Mouse (Mus musculus) erythroid progenitor cell, adult 5-6 weeks (primary cell): ENCODE results near the gene Usp7. TPM values are rescaled to one million over a fixed set of nuclear protein-coding genes. Genes with fewer than 3 reads are reported as not detected.
A peak's percentile ranks its signal among the peaks of the same experiment; 100 is the strongest.
"Not testable (repeated sequence)": the region's sequence is repeated elsewhere in the genome, so short reads cannot be mapped to it uniquely, and the experiment has no call there.

Source experiments
- ATAC-seq: replicated peaks from 2 replicates; pipeline ENCODE4 v1.8.0; 2016; ENCODE audit warnings: moderate number of reproducible peaks, mild to moderate bottlenecking, moderate TSS enrichment, inconsistent platforms; ENCODE audit not compliant: poor library complexity, low FRiP score, severe bottlenecking
- total RNA-seq, 2 experiments: library from RNA; stranded (forward) in 1 of 2; stranded (reverse) in 1 of 2; fragments of 150-400 nt in 1 of 2; fragments of 186-747, 209-891 nt in 1 of 2; gene quantifications; 2 replicates each; pipeline versions ENCODE4 v1.2.3 to v1.2.4; 2015 to 2017; ENCODE audit warnings: low replicate concordance in 2 of 2

Usp7 gene
- total RNA-seq, 2 experiments from 2014 or later, result 897 to 1,089 TPM

- no peak for ATAC-seq
Measured at GRCm38 (mm10) chr16:8758979-8759378, 33.1 kb downstream of the Usp7 start.

DNA sequence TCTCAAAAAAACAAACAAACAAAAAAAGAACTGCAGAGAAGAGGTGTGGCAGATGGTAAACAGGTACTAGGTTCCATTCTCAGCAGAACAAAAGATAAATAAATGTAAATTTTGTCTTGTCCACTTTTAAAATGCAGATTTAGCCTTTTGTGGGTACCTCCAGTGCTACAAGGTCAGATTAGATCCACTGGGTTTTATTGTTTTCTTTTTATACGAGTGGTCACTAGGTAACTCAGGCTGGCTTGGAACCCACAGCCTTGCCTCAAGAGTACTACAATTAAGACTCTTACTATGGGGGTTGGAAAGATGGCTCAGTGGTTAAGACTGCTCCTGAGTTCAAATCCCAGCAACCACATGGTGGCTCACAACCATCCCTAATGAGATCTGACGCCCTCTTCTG, 33.9 kb downstream of the Usp7 start:
- ATAC-seq, result no peak

- ATAC-seq, result not testable (repeated sequence)
Measured at GRCm38 (mm10) chr16:8757586-8757985, 34.5 kb downstream of the Usp7 start.

DNA sequence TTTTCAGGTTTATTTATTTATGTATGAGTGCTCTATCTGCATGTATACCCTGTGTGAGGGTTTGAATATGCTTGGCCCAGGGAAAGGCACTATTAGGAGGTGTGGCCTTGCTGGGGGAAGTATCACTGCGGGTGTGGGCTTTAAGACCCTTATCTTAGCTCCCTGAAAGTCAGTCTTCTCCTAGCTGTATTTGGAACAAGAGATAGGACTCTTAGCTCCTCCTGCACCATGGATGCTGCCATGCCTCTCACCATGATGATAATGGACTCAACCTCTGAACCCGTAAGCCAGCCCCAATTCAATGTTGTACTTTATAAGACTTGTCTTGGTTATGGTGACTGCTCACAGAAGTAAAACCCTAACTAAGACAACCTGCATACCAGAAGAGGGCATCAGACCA, 39.8 kb downstream of the Usp7 start:
- peak; percentile 81 for ATAC-seq

- ATAC-seq, result peak; percentile 79
Measured at GRCm38 (mm10) chr16:8751555-8752235, 40.4 kb downstream of the Usp7 start.

DNA sequence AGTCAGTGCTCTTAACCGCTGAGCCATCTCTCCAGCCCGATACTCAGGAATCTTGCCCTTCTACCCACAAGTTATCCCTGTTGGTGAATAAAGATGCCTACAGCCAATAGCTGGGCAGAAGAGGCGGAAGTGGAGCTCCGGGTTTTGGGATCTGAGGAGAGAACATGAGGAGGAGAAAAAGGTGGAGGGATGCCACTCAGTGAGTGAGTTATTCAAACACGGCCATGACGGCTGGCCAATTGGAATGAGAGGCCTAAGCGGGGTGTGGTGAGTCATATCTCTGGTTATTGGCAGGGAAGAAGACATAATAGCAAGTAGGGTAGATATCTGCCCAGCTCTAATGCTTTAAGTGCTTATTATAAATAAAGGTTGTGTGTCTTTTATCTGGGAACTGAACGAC, 43.2 kb downstream of the Usp7 start:
- ATAC-seq, result no peak

- ATAC-seq, result peak; percentile 36; the same call in 1 of the 2 replicates
Measured at GRCm38 (mm10) chr16:8748175-8748846, 43.8 kb downstream of the Usp7 start.

DNA sequence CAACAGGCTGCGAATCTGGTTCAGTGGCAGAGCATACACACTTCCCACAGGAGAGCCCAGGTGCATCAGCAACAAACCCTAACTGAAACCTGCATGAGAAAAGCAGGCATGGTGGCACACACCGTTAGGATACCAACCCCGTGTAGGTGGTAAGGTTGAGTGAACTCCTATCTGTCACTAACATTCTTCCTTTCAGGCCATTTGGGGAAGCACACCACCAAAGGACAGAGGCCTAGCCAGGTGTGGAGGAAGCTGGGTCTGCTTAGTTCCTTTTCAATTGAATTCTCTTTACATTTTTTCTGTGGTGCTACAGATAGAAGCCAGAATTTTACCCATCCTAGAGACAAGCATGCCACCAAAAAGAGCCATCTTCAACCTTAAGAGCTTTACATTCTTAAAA, 44.3 kb downstream of the Usp7 start:
- no peak for ATAC-seq

DNA sequence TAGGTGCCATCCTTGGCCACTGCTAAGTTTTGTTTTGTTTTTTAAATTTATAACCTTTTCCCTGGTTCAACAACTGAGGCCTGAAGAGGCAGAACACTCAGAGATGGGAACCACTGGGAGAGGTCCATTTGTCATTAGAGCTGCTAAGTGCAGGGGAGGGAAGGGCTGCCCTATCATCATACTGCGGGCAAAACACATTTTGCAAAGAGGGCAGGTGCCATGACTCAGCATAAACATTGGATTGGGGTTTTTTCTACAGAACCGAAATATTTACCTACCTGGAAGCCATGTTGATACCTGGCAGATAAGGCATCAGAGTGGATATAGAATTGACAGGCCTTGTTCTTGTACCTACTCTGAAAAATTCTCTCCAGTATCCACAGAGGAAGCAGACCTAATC, 45.6 kb downstream of the Usp7 start:
- ATAC-seq, result peak; percentile 82

DNA sequence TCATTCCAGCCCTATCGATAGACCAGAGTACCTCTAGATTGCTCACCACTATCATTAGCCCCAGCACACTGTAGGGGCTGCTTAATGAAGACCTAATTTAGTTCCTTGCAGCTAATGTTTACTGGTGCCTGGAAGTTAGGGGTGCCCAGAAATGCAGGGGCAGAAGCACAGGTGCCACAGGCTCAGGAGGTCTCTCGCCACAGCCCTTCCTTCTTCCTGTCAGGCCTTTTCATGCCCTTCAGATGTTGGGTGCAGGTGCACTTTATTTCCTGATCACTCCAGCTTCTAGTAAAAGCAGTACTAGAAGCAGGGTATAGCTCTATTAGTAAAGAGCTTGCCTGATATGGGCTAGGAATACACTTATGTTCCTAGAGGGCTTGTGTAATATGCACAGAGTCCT, 46.4 kb downstream of the Usp7 start:
- ATAC-seq, result no peak

GRCm38 (mm10) chr16:8743989-8744388, 48.1 kb downstream of the Usp7 start:
- ATAC-seq, result peak; percentile 67

GRCm38 (mm10) chr16:8741697-8742096, 50.4 kb downstream of the Usp7 start:
- no peak for ATAC-seq

- 0 out of 2 replicates have a peak, but pooled peaks have one; percentile 31 for ATAC-seq
Measured at GRCm38 (mm10) chr16:8741110-8741509, 51.0 kb downstream of the Usp7 start.

DNA sequence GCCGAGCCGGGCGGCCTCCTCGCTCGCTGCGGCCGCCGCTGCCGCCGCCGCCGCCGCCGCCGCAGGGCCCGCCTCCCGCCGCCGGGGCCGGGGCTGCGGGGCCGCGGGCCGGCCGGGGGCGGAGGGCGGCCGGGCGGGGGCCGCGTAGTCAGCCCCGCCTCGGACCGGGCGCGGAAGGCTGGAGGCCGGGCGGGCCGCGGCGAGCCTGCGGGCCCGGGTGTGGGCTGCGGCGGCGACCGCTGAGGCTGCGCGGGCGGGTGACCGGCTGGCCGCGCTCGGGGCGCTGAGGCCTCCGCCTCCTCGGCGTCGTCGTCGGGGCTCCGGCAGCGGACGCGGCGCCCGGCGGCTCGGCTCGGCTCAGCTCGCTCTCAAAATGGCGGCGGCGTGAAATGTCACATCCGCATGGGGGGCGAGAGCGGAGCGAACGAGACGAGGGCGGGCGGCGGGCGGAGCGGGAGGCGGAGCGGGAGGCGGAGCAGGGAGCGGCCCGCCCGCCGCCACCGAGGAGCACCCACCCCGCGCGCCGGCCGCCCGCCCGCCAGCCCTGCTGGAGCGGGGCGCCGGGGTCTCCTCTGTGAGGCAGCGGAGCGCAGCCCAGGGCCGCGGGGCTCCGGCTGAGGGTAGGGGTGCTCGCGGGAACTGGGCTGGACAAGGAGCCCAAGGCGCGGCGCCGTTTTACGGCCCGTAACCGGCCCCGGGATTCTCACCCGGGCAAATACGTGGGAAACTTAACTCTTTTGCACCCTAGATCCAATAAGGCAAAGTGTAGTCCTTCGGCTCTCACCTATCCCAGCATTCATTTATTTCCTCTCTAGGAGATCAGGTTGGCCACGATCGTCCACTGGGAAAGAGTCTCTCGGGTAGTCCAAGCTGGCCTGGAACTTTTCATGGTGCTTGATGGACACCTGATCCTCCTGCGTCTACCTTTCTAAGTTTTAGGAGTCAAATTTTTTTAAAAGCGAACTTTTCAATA, 53.3 kb downstream of the Usp7 start:
- ATAC-seq, result peak; percentile 87

- no peak for ATAC-seq
Measured at GRCm38 (mm10) chr16:8737666-8738541, 54.2 kb downstream of the Usp7 start.

- ATAC-seq, result no peak
Measured at GRCm38 (mm10) chr16:8737341-8737665, 54.8 kb downstream of the Usp7 start.

- no peak for ATAC-seq
Measured at GRCm38 (mm10) chr16:8736757-8737156, 55.4 kb downstream of the Usp7 start.

GRCm38 (mm10) chr16:8736032-8736431, 56.1 kb downstream of the Usp7 start:
- ATAC-seq, result peak; percentile 61

- ATAC-seq, result no peak
Measured at GRCm38 (mm10) chr16:8734693-8735092, 57.4 kb downstream of the Usp7 start.

GRCm38 (mm10) chr16:8733624-8734023, 58.5 kb downstream of the Usp7 start:
- ATAC-seq, result no peak
